Mouse (Mus musculus) Patski (cell line): ENCODE results near the gene Tmem208. TPM values are rescaled to one million over a fixed set of nuclear protein-coding genes. Genes with fewer than 3 reads are reported as not detected.

Experiments used
- ATAC-seq: fragments of 100-300 bp; one replicate; pipeline ENCODE4 v1.8.0; 2021
- CTCF ChIA-PET: fragments of 350-600 bp; sonication (Branson Sonifier 250); formaldehyde crosslinking; loops from one replicate; lab custom pipeline; 2022; ENCODE audit warnings: inconsistent platforms; lab: Charles Lee
- POLR2A ChIA-PET: fragments of 350-600 bp; sonication (Branson Sonifier 250); formaldehyde crosslinking; loops from one replicate; lab custom pipeline; 2022; ENCODE audit warnings: antibody characterized with exemption, inconsistent platforms; lab: Charles Lee
- DNase-seq: peaks from one replicate; pipeline ENCODE4 v3.0.0-alpha.2; 2011; ENCODE audit warnings: low read depth, low spot score
- H3K27me3 ChIP-seq: fragments of 371-371 bp; one replicate; pipeline ENCODE4 v1.5.1; 2021
- CTCF ChIP-seq: fragments of 100-300 bp; IDR thresholded peaks from one replicate; pipeline ENCODE4 v1.5.1; 2021
- in situ Hi-C: fragments of 300-500 bp; cut with MboI; formaldehyde crosslinking; loops from 3 replicates; pipeline ENCODE4 v1.11.1; 2018; ENCODE audit warnings: low pct_unique_long_range_greater_than_20kb, mixed read lengths
- polyA plus RNA-seq: library from polyadenylated mRNA; unstranded; gene quantifications from one replicate; pipeline ENCODE4 v1.2.3, GENCODE M21; 2021

The Tmem208 gene
- polyA plus RNA-seq, 1 experiment from 2014 or later, result 64.8 TPM

DNA sequence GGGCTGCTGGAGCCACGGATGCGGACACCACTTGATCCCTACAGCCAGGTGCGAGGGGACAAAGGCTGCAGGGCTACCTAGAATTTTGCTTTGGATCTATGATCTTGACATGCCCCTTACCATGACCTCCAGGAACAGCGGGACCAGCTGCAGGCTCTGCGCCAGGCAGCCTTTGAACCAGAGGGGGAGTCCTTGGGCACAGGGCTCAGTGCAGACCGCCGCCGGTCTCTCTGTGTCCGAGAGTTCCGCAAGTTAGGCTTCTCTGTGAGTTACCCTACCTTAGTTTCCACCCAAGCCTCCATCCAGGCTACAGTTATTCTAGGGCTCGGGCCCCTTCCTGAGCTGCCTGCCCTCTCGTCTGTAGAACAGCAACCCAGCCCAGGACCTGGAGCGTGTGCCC is 18.5 kb upstream of the Tmem208 start:
- no peaks in the 10 kb centered on the region for H3K27me3 ChIP-seq
- ChIA-PET CTCF (interaction anchor here (0.7 to 2.0 kb wide), 2 partner anchors 10 to 17 kb away, joined by 4 to 7 read pairs; no protein-coding TSS in a partner anchor), POLR2A (interaction anchor here (1.1 to 1.2 kb wide), 2 partner anchors 10 to 12 kb away, joined by 3 to 4 read pairs; partner anchors contain the start of gene E2f4)
- no peak for DNase-seq
- in situ Hi-C loops, result no loop called here
- ATAC-seq, result no peak
- no peak for TF ChIP-seq CTCF

- no peak for ATAC-seq
- ChIA-PET POLR2A (interaction anchor here (1.1 to 1.2 kb wide), 2 partner anchors 11 kb away, joined by 3 to 4 read pairs; partner anchors contain the start of gene E2f4), CTCF (interaction anchor here (0.7 to 2.0 kb wide), 3 partner anchors 9 to 20 kb away, joined by 3 to 7 read pairs (median 4); no protein-coding TSS in a partner anchor)
- in situ Hi-C loops, result no loop called here
- H3K27me3 ChIP-seq, result no peaks in the 10 kb centered on the region
- no peak for DNase-seq
- no peak for TF ChIP-seq CTCF
Observed at GRCm38 (mm10) chr8:105308428-105308827, 17.7 kb upstream of the Tmem208 start.

- ATAC-seq (no peak), DNase-seq (no peak)
- in situ Hi-C loops, result no loop called here
- no peaks in the 10 kb centered on the region for H3K27me3 ChIP-seq
- ChIA-PET POLR2A (interaction anchor here (1.2 kb wide), 1 partner anchor 12 kb away, joined by 4 read pairs; the partner anchor contains the start of gene E2f4), CTCF (interaction anchor here (2.0 kb wide), 1 partner anchor 15 kb away, joined by 7 read pairs; no protein-coding TSS in a partner anchor)
- no peak for TF ChIP-seq CTCF
Observed at GRCm38 (mm10) chr8:105309142-105309847, 16.9 kb upstream of the Tmem208 start.

DNA sequence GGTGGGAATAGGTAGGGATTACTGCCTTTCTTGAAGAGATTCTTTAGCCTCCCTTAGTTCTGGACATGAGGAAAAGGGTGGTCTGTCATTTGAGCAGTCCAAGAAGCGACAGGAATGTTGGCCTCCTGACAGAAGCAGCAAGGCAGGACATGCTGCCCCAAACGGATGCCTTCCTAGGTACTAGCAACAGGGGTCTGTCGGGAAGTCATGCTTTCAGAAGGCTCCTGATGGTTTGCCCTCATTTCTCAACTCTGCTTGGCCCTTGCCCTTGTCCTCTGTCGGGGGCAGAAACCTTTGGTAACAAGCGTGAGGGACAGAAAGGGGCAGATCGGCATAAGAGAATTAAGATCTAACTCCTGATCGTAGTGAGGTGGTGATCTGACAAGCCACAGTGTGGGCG is 16.0 kb upstream of the Tmem208 start:
- CTCF ChIA-PET, result no interaction called here
- no peak for ATAC-seq

GRCm38 (mm10) chr8:105311718-105312117 is 14.4 kb upstream of the Tmem208 start:
- ChIA-PET POLR2A (interaction anchor here (1.4 kb wide), 1 partner anchor 10 kb away, joined by 5 read pairs; no protein-coding TSS in a partner anchor), CTCF (interaction anchor here (1.3 to 1.7 kb wide), 2 partner anchors 10 to 12 kb away, joined by 3 to 6 read pairs; no protein-coding TSS in a partner anchor)
- ATAC-seq (no peak), DNase-seq (no peak)
- no peaks in the 10 kb centered on the region for H3K27me3 ChIP-seq
- no peak for TF ChIP-seq CTCF
- in situ Hi-C loops, result no loop called here

More for the DNA sequence above, 16.0 kb upstream of the Tmem208 start:
- POLR2A ChIA-PET, result no interaction called here
- in situ Hi-C loops, result no loop called here
- TF ChIP-seq CTCF, result no peak
- DNase-seq, result no peak
- H3K27me3 ChIP-seq, result no peaks in the 10 kb centered on the region

DNA sequence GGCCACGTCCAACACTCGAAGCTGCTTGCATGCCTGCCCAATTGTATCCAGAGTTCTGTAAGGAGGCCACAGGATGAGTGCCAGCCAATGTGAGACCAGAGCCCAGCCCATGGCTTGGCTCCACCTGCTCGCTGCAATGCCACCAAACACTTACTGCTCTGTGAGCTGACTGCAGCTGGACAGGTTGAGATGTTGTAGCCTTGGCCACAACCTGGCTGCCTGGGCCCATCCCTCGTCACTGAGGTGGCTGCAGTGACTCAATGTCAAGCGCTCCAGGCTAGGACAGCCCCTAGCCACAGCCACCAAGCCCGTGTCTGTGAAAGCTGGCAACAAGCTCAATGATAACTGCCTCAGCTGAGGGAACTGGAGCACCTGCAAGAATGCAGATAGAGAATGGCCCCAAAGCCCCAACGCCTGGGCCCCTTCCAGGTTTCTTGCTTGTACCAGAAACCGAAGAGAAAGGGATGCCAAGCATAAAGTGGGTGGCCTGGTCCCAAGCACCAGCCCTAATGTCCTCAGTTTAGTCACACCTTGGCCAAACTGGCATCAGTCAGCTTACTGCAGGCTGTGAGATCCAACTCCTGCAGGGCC is 13.2 kb upstream of the Tmem208 start:
- DNase-seq (no peak), ATAC-seq (no peak)
- ChIA-PET CTCF (interaction anchor here (1.3 to 1.7 kb wide), 3 partner anchors 9 to 14 kb away, joined by 3 to 6 read pairs (median 5); no protein-coding TSS in a partner anchor), POLR2A (interaction anchor here (1.1 kb wide), 1 partner anchor 32 kb away, joined by 4 read pairs; no protein-coding TSS in a partner anchor)
- in situ Hi-C loops, result no loop called here
- no peaks in the 10 kb centered on the region for H3K27me3 ChIP-seq
- TF ChIP-seq CTCF, result no peak

DNA sequence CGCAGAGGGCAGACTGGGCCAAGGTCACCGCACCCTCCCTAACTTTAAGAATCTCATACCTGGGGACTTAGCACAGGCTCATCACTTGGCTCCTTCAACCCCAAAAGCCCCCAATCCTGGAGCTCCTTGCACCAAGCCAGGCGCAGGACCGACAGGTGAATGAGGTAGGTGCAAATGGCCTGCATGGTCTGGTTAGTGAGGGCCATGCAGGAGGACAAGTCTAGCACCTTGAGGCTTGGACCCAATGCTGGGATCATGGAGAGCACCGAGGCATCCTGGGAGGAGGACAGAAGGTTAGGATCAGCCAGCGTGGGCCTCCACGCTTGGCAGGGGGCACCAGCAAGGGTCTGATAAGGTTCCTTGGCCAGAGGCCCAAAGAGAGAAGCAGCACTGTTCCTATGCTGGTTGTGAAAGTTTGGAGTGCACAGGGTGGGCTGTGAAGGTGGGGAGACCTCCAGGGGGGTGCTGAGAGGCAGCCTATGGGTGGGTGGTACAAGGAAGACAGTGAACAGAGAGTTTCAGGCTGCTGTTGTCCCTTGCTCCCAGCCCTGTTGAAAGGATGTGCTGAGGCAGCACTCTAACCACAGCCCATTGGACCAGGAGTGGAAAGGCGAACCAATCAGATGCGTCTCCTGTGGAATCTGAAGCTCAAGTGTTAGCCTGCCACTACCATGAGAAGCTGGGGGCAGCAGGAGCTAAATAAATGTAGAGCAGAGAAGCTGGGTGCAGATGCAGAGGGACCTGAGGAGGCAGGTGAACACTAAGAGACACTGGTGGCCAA is 12.3 kb upstream of the Tmem208 start:
- in situ Hi-C loops, result no loop called here
- ATAC-seq (no peak), DNase-seq (no peak)
- TF ChIP-seq CTCF, result no peak
- no peaks in the 10 kb centered on the region for H3K27me3 ChIP-seq
- POLR2A ChIA-PET, result interaction anchor here (1.1 kb wide), 1 partner anchor 31 kb away, joined by 4 read pairs; no protein-coding TSS in a partner anchor
- CTCF ChIA-PET, result interaction anchor here (1.4 kb wide), 1 partner anchor 14 kb away, joined by 5 read pairs; no protein-coding TSS in a partner anchor

DNA sequence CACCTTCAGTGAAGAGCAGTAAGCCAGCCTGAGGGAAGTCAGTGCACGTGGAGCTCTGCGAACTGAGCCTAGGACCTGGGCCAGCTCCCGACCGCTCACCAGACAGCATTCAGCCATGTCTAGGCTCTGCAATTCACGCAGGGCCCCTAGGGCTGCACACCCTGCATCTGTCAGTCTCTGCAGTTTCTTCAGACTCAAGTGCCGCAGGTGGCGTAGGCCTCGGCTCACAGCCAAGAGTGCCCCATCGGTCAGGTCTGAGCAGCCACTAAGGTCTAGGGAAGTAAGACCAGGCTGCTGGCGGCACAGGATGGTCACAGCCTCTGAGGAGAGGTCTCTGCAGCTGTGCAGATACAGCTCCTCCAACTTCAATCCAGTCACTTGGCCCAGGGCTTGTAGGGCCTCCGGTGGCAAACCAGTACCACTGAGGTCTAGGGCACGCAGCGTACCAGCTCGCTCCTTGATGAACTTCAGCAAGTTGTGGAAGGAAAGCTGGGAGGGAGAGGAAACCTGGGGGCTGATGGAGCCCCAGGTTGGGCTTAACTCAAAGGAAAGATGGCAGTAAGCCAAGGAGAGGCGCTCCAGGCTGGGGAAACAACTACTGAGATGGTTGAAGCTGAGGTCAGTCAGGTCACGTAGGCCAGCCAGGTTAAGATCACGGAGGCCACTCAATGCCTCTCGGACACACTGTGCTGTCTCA is 10.9 kb upstream of the Tmem208 start:
- TF ChIP-seq CTCF, result no peak
- no peaks in the 10 kb centered on the region for H3K27me3 ChIP-seq
- POLR2A ChIA-PET, result no interaction called here
- DNase-seq (no peak), ATAC-seq (peak; percentile 4)
- CTCF ChIA-PET, result no interaction called here
- in situ Hi-C loops, result no loop called here

GRCm38 (mm10) chr8:105317941-105318340 is 8.2 kb upstream of the Tmem208 start:
- no peaks in the 10 kb centered on the region for H3K27me3 ChIP-seq
- no peak for TF ChIP-seq CTCF
- no peak for DNase-seq
- in situ Hi-C loops, result no loop called here
- no peak for ATAC-seq
- ChIA-PET POLR2A (no interaction called here), CTCF (interaction anchor here (1.8 to 1.9 kb wide), 2 partner anchors 10 to 27 kb away, joined by 4 to 5 read pairs; no protein-coding TSS in a partner anchor)
